Mouse (Mus musculus) cerebellum, adult 18-20 months (tissue): ENCODE measurements at regions not wholly inside any gene's neighbourhood (a gene's known extent, or its start where the extent isn't known, plus 50 kb on each side); places are given as distances from the start of the nearest gene placed in this dataset.

Experiments
- DNase-seq, 2 experiments: peaks; one replicate each; pipeline ENCODE4 v3.0.0; 2021

DNA sequence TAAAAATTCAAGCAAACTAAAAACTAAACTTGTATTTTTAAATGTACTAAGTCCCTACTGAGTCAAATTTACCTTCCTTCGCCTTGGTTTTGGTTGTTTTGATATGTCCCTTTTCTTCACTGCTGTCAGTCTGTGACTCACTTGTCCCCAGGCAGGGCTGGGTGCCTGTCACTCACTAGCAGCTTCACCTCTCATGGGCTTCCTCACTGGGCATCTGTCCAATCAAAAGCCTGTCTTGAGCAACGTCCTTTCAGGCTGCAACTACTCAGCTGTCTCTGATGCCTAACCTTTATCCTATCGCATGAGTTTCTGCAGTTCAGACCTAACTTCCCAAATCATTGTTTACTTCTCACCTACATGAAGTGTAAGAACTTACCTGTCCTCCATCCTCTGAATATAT, 61.2 kb upstream of the Ptchd3 start:
- no peak for DNase-seq

DNA sequence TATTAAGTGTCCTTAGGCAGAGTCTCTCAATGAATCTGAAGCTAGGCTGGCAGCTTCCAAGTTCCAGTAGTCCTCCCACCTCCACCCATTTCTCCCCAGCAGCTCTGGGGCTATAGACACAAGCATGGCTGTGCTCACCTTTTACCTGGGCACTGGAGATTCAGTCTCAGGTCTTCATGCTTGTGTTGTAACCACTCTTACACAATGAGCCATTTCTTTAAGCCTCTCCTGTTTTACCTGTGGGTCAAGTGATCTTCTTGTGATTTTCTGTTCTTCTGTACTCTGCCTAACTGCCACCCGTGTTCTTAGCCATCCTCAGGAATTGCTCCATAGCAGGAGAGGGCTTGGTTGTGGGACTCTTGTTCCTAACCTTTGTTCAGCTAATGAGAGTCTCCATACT, 60.0 kb upstream of the Ptchd3 start:
- no peak for DNase-seq

DNA sequence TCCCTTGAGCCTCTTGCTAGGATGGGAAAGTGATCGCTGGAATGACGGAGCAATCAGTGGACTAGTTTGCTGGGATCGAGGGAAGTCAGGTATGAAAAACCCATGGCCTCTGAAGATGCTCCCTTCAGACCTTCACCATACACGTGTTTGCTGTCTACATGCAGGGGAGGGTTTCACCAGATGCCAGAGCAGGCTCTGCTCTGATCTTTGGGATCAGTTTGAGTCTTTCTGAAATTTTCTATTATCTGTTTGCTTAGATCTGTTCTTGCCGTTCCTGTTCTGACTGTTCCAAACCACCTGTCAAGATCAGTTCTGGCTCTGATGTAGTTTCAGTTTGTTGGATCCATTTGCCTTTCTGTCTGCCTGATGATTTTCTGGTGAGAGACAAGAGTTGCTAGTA, 53.1 kb upstream of the Ptchd3 start:
- DNase-seq: no peak

DNA sequence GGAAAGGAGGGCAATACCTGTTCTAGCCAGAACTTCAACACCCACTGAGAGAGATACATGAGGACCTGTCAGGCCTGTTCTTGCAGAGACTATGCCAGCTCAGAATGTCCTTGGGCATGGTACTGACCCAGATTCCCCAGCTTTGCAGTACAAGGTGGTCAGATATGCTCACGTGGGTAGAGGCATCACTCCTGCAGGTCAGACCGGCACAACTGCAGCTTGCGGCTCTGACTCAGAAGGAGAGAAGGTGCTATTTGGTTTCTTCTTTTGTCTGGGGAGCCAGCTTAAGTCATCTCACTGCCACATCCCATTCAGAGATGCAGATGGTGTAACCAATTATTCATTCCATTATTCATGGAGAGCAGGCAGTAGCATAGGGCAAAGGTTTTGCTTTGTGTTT, 52.5 kb upstream of the Ptchd3 start:
- DNase-seq: peak in 1 of 2 experiments; percentile 5
